Mouse (Mus musculus) lung, postnatal 14 days (tissue): Measurements from ENCODE around the gene Klf7.

ENCODE experiments used
- DNase-seq: peaks from one replicate; pipeline ENCODE4 v3.0.0; 2021

Klf7 gene

DNA sequence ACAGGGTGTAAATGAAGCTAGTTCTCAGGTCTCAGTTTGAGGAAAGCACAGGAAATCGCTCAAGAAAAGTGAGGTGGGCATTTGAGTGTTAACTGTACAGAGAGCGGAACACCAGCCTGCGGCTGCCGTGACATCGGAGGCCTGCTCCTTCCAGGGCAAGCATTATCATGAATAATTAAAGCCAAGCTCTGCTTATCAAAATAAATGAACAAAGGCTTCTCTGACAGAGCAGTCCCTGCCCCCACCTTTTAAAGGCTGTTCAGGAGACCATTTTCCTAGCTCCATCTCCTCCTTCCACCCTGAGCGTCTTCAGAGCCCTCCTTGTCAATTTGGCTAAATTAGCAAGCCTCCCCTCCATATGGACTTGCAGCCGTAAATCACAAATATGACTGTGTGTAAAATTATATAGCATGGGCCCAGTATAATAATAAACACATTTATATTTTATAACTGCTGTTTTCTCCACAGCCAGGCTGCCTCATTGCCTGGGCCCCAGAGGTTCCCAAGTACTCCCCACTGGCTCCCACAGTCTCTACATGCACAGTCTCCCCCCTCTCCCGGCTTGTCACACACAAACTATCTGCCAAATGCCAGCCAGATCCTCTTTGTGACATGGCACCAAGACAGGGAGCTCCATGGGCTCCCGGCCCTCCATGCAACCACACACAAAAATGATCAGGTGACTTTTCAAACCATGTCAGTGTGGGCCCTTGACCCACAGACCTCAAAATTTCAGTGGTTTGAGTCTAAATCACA is 61.2 kb downstream of the Klf7 start:
- DNase-seq, result no peak

- DNase-seq, result no peak
Measured at GRCm38 (mm10) chr1:64060116-64060515, 62.0 kb downstream of the Klf7 start.

GRCm38 (mm10) chr1:64056541-64056940 is 65.5 kb downstream of the Klf7 start:
- DNase-seq, result no peak

DNA sequence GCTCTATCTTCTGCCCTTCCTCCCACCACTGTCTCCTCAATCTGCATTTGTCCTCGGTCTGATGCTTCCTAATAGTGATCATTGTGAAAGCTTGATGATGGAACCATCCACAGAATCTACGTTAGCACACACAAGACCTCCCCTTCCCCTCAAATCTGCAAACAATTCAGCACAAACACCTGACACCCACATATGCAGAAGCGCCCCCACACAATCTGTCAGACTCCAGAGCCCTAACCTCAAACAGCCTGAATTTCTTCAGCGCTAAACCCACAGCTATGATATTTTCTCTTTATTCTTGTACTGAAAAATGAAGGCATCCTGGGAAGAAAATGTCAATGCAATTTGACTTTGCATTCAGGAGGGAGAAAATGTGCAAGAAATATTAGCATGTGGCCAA is 66.1 kb downstream of the Klf7 start:
- DNase-seq, result no peak

DNA sequence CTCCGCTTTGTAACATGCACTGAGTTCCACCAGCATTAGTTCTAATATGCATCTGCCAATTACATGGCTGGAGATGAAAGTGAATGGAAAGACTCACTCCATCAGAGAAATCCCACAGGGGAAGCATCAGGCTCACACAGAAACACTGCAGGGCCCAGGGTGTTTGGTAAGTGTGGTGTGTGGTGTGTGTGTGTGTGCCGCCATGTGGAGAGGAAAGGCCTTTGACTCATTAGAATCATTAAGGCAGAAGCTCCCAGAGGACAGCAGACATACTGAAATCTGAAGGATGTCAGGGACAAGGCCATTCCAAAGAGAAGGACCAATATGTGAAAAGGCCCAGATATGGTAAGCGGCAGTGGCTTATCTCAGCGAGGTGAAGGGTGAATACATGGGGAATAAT is 66.9 kb downstream of the Klf7 start:
- no peak for DNase-seq

- DNase-seq, result no peak
Measured at GRCm38 (mm10) chr1:64052069-64052750, 69.9 kb downstream of the Klf7 start.

DNA sequence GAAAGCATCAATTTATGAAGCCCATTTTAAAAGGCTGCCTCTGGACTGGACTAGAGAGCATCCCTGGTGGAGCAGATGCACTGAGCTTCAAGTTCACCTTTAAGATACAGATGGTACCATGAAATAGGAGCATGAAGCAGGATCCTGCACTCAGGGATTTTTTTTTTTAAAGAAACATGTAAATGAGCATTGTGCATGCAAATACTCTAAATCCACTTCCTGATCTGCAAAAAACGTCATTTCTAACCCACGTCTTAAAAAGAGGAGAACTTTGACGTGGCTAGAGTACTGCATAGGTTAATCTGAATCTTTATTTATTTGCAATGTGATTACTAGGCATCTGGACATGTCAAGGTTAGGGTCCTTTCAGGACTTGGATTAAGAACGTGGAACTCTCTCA is 73.5 kb downstream of the Klf7 start:
- DNase-seq, result no peak

DNA sequence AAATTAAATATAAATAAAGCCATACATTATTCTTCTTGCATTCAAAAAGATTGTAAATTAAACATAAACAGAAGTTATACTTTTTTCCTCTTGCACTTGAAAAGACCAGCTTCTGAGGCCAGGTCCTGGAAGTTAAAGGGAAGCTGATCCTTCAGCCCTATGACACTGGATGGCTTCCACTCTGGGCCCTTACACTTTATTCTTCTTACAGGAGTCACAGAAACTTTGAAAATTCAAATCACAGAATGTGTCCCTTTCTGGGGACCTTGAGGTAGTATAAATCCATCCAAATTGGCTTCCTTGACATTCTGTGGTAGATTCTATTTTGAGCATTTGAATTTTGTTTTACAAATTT is 75.3 kb downstream of the Klf7 start:
- no peak for DNase-seq

DNA sequence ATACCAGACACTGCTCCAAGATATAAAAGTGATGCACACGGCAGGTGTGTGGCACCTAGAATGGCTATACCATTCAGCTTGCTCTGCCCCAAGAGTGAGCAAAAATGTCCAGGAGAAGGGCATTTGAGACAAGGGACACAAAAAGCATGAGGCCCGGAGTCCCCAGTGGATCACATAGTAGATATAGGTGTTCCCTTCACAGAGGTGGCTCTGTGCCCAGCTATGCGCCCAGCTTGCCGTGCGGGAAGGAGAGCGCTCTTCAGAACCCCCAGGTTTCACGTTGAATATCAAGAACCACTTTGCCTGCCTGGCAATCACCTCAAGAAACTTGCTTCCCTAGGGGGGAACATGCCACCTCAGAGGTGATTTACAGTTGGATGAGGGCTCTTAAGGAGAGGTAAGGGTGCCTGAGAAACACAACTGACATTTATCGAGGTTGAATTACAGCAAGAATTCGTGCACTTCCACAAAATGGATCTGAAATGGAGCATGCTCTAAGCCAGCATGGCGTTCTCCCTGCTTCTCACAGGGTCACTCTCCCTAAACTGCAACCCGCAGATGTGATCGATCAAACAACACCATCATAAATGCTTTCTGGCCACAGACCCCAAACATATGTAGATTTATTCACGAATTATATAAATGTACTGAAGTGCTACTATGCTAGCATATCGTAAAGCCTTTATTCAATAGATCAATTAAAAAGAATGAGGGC is 75.8 kb downstream of the Klf7 start:
- no peak for DNase-seq

DNA sequence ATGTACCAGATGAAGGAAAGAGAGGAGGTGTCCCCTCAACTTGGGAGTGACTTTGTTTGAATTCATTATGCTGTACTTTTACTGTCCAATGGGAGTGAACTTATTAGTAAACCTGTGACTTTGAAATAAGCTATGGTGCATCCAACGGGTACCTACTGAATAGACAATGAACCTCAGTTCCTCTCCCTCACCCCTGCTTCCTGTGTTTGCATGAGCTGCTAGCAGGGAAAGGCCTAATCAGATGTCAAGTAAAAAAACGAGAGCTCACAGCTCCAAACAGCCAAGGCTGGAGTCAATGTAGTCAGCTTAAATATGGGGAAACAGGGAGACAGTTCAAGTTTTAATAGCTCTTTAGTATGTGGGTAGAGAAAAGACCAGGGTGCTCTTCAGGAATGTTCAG is 77.5 kb downstream of the Klf7 start:
- no peak for DNase-seq

DNA sequence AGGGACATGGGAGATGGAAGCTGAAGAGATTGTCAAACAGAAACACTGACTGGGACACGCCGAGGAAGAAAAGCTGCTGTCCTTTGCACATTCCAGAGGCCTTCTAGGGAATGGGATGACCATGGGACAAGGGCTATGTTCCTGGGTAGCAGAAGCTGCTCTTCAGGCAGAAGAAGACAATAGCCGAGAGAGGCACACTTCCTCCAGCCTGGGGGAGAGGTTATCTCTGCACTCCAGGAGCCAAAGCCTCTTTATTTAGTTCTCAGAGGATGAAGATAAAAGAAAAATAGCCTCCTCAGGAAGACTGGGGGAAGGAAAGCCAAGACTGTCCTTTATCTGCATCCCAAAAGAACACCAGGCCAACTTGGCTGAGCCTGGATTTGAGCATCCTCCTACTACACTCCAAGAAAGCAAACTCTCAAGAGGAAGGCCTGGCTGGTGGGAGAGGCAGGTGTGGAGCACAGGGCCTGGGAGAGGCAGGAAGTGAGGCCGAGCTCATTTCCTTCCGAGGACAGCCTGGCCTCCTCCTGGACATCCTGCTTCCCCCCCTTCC is 81.2 kb downstream of the Klf7 start:
- DNase-seq, result peak; percentile 52

DNA sequence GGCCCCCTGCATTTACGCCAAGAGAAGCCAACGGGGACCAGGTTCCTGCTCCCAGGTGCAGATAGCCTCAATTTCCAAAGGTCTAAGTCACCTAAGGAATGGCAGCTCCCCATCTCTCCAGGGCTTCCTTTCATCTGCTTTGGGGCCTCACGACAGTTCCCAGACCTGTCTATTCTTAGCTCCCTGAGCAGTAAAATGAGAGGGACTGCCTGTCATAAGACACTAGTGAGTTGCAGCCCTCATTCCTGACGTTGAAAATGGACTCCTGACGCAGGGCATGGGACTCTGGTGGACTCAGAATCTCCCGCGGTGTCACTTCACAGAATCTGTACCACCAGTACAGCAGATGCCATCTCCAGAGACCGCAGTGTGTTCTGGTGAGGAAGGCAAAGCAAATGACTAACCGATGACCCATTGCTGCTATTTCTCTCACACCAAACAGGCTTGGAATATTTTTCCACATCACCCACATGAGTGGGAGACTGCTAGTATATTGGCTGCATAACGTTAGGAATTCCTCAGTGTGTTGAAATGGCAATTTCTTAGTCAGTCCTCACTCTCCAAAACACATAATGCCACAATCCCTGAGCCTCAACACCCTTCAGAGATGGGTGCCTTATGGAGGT is 81.9 kb downstream of the Klf7 start:
- no peak for DNase-seq

DNA sequence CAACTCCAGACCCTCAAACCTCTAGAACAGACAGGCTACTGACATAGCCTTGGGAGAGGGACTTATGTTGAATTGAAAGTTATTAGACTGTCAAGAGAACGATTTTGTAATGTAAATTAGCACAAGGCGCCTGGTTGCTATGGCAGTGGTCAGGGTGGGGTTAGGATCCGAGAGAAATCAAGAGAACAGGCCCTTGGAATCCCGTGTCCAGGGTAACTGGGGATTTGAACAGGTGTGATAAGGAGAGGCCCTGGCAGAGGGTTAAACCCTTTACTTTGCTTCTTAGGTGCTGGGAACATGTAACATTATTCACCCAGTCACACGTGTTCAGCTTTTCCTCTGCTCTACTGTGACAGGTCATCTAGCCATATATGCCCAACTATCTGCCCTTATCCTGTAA is 83.7 kb downstream of the Klf7 start:
- no peak for DNase-seq

GRCm38 (mm10) chr1:64037800-64038199 is 84.3 kb downstream of the Klf7 start:
- DNase-seq, result no peak

DNA sequence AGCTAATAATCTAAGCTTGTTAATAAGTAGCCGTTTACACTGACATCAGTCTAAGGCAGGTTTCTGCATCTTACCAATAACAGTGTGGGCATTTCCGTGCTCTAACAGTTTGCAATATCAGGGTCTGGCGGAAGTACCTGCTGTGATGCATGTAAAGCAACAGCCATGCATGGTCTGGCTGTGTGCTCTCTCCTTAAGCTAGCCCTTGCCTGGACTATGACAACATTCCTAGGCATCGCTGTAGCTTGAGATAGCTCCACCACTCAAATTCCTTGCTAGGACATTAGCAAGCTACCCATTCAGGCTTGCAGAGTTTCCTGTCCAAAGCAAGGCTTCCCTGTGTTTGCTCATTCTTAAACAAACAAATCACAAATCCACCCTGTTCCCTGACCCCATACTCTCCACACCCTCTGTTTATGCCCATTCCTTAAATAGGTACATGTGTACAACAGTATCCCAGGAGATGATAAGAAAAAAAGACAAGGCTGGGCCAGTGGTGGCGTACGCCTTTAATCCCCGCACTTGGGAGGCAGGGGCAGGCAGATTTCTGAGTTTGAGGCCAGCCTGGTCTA is 85.1 kb downstream of the Klf7 start:
- DNase-seq, result peak; percentile 34

GRCm38 (mm10) chr1:64035804-64036203 is 86.3 kb downstream of the Klf7 start:
- DNase-seq, result no peak

DNA sequence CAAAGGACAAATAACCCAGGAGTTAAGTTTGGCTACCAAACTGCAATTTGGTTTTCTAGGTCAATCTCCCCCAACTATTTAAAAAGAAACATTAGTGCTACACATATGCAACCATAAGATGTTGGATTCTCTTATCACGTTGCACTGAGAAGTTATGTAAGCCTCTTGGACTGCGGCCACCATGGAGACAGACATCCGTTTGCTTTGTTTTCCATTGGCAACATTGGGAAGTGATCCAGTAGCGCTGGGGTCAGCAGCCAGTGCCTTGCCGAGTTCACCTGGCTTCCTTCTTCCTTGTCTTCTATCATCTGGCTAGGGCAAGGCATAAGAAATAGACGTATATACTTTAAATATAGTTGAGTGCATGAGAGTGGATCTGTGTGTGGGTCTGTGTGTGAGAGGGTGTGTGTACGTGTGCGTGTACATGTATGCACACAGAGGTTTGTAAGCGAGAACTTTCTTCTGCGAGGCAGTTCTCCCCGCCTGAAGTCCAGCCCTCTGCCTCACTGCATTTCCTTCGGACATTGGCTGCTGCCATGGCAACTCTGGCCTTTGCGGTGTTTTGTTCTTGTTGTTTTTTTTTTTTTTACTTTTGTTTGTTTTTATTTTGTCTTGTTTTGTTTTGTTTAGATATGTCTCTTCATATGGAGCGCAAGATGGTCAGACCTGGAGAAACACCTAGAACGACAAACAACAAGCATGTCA is 86.8 kb downstream of the Klf7 start:
- peak; percentile 69 for DNase-seq

- no peak for DNase-seq
Measured at GRCm38 (mm10) chr1:64032502-64033231, 89.4 kb downstream of the Klf7 start.

- no peak for DNase-seq
Measured at GRCm38 (mm10) chr1:64021986-64022385, 100.1 kb downstream of the Klf7 start.

DNA sequence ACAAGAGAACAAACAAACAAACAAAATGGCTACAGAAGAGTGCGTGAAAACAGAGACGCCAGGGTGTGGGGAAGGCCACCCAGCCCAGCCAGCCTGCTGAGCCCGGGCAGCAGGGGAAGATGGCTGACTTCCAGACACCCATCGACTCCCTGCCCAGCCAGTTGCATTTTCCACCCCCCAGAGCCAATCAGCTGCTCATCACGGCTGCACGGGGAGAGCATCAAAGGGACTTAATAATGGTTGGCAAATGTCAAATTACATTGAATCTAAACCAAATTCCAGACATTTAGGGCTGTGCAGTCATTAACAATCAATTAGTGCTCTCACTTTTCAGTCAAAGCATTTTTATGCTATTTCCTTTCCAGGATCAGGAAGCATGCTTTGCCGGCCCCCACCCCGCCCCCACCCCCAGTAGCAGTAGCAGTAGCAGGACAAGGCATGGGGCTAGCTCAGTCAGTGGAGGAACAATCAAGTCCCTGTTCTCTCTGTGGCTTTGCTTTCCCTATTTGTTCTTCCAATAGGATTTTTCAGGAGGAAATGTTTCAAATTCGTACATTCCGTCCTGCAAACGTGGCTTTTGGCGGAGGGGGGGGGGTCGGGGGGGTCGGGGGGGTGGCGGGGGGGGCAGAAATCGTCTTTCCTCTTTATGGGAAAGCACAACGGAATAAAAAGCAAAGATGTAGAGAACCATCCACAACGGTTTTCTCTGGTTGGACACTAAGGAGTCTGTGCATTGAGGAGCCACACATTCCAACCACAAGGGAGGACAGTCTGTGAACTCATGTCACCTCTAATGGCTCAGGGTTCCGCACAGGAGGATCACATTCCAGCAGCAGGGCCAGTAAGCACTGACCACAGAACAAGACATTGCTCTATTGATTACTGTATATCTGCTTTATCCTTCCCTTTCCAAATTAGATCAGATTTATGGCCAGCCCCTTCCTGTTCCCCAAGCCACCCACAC is 101.1 kb downstream of the Klf7 start:
- peak; percentile 39 for DNase-seq
